Mouse (Mus musculus) embryonic fibroblast, embryonic 13.5 days (primary cell): ENCODE measurements around the gene Gripap1.
"Not testable (repeated sequence)": the region's sequence is repeated elsewhere in the genome, so short reads cannot be mapped to it uniquely, and the experiment has no call there.

Experiments used
- CTCF ChIP-seq: IDR thresholded peaks from 2 replicates; pipeline ENCODE4 v1.5.1; 2011; ENCODE audit warnings: mild to moderate bottlenecking, control low read depth, low read length, moderate library complexity, borderline replicate concordance; ENCODE audit not compliant: insufficient read depth
- POLR2A ChIP-seq: IDR thresholded peaks from 2 replicates; pipeline ENCODE4 v1.6.1; 2011; ENCODE audit warnings: low read depth, mild to moderate bottlenecking, control low read depth, low read length, moderate library complexity

GRCm38 (mm10) chrX:7815016-7815415 lies 25.5 kb downstream of the Gripap1 start:
- TF ChIP-seq POLR2A, CTCF: not testable (repeated sequence)
